Mouse (Mus musculus): ENCODE results near the gene Il17d. TPM values are rescaled to one million over a fixed set of nuclear protein-coding genes. Genes with fewer than 3 reads are reported as not detected.

Gene Il17d
- polyA plus RNA-seq, 1 experiment from 2014 or later, result 7.4 TPM

- no peaks in the 10 kb centered on the region for H3K36me3 ChIP-seq
- H3K4me2 ChIP-seq (replicated peaks), result no peak overlapping the region
- H3K9ac ChIP-seq, result no peak overlapping the region
- H3K9me3 ChIP-seq, result no peaks in the 10 kb centered on the region
- no peaks in the 10 kb centered on the region for H3K4me1 ChIP-seq (replicated peaks)
- 85% methylated on average over 6 of the region's 6 CpGs for WGBS
- H3K27ac ChIP-seq, result no peak overlapping the region
- H3K27me3 ChIP-seq (replicated peaks), result no peaks in the 10 kb centered on the region
- H3K4me3 ChIP-seq (replicated peaks), result no peak overlapping the region
- no peak for ATAC-seq
These were observed 41.0 kb downstream of the Il17d start for GRCm38 (mm10) chr14:57565626-57566025.

- WGBS, result 7% methylated on average over 35 of the region's 35 CpGs
- Histone ChIP-seq H3K4me1 (replicated peaks) (no peaks in the 10 kb centered on the region), H3K4me2 (replicated peaks) (peak within 1 kb of the TSS; percentile 58), H3K27me3 (replicated peaks) (no peaks in the 10 kb centered on the region), H3K9ac (peak within 1 kb of the TSS; percentile 54), H3K4me3 (replicated peaks) (peak within 1 kb of the TSS; percentile 58), H3K9me3 (no peaks in the 10 kb centered on the region), H3K36me3 (0 out of 2 replicates have a peak, but pooled peaks cover 5% of the 10 kb centered on the region), H3K27ac (peak within 1 kb of the TSS; percentile 42)
- ATAC-seq, result peak; percentile 100
These were observed 46.9 kb downstream of the Il17d start, which contains the start of gene Eef1akmt1 for GRCm38 (mm10) chr14:57571155-57572133. Gene Eef1akmt1 (minus strand): TSS chr14:57571612.

GRCm38 (mm10) chr14:57574792-57575587, 50.4 kb downstream of the Il17d start:
- H3K4me2 ChIP-seq (replicated peaks), result no peak overlapping the region
- 80% methylated on average over 6 of the region's 6 CpGs for WGBS
- no peak overlapping the region for H3K4me3 ChIP-seq (replicated peaks)
- H3K9ac ChIP-seq, result no peak overlapping the region
- no peak overlapping the region for H3K27ac ChIP-seq
- no peaks in the 10 kb centered on the region for H3K4me1 ChIP-seq (replicated peaks)
- H3K36me3 ChIP-seq, result 0 out of 2 replicates have a peak, but pooled peaks cover 5% of the 10 kb centered on the region
- H3K9me3 ChIP-seq, result no peaks in the 10 kb centered on the region
- ATAC-seq, result no peak
- H3K27me3 ChIP-seq (replicated peaks), result no peaks in the 10 kb centered on the region

GRCm38 (mm10) chr14:57576364-57577060, 51.9 kb downstream of the Il17d start:
- 95% methylated on average over 2 of the region's 2 CpGs for WGBS
- ATAC-seq, result no peak
- H3K4me3 ChIP-seq (replicated peaks), result no peak overlapping the region
- H3K36me3 ChIP-seq, result 0 out of 2 replicates have a peak, but pooled peaks cover 5% of the 10 kb centered on the region
- no peaks in the 10 kb centered on the region for H3K4me1 ChIP-seq (replicated peaks)
- no peaks in the 10 kb centered on the region for H3K9me3 ChIP-seq
- H3K27ac ChIP-seq, result no peak overlapping the region
- no peaks in the 10 kb centered on the region for H3K27me3 ChIP-seq (replicated peaks)
- no peak overlapping the region for H3K4me2 ChIP-seq (replicated peaks)
- no peak overlapping the region for H3K9ac ChIP-seq

- WGBS, result 95% methylated on average over 3 of the region's 3 CpGs
These were observed 67.3 kb downstream of the Il17d start for GRCm38 (mm10) chr14:57591830-57592229.

More at GRCm38 (mm10) chr14:57591830-57592229, 67.3 kb downstream of the Il17d start:
- Histone ChIP-seq H3K9me3 (no peaks in the 10 kb centered on the region), H3K4me1 (replicated peaks) (no peaks in the 10 kb centered on the region), H3K36me3 (peaks cover 23% of the 10 kb centered on the region), H3K27me3 (replicated peaks) (no peaks in the 10 kb centered on the region), H3K4me2 (replicated peaks) (no peak overlapping the region), H3K27ac (no peak overlapping the region), H3K4me3 (replicated peaks) (no peak overlapping the region), H3K9ac (no peak overlapping the region)
- no peak for ATAC-seq

Other genes starting within 250 kb of the Il17d start
- gene Cryl1, start 126.2 kb upstream of the Il17d start, polyA plus RNA-seq (2015; fragmentation: Nextera tagmentation; extraction: Ambion mirVana), result 91.6 and 103 TPM in 2 replicates
- gene Ift88, start 100.7 kb upstream of the Il17d start, polyA plus RNA-seq (2015; fragmentation: Nextera tagmentation; extraction: Ambion mirVana), result 9.4 and 11.9 TPM in 2 replicates
- 95.5 and 97.4 TPM in 2 replicates for gene Eef1akmt1, start 46.8 kb downstream of the Il17d start, polyA plus RNA-seq (2015; fragmentation: Nextera tagmentation; extraction: Ambion mirVana)
- gene Xpo4, start 140.7 kb downstream of the Il17d start, polyA plus RNA-seq (2015; fragmentation: Nextera tagmentation; extraction: Ambion mirVana), result 22.2 and 23.4 TPM in 2 replicates
- 0.05 TPM in 1 of 2 replicates, not detected in the other for gene Gm49361, start 221.3 kb downstream of the Il17d start, polyA plus RNA-seq (2015; fragmentation: Nextera tagmentation; extraction: Ambion mirVana)
- 16.2 and 16.9 TPM in 2 replicates for gene Lats2, start 233.6 kb downstream of the Il17d start, polyA plus RNA-seq (2015; fragmentation: Nextera tagmentation; extraction: Ambion mirVana)

All from intestine, embryonic 15.5 days (tissue).